In genomic region chr11:54002147-54002760, GRCm38 (mm10) we compare ENCODE assay signal across 9 mouse cellular contexts. TPM values are rescaled to one million over a fixed set of nuclear protein-coding genes. Genes with fewer than 3 reads are reported as not detected.
DNase-seq lines count a peak whose midpoint lies in the region; ATAC-seq and TF ChIP-seq lines count a peak whose summit lies in the region.
"Had no signal": no experiment of that assay in that cellular context is flagged by ENCODE, and none has a peak within 500 bp of the region (broad histone marks: within the 10 kb centered on the region; RNA-seq: fewer than 3 reads in every experiment).

No protein-coding gene starts in this region.

- peaks cover 27% of the 10 kb centered on the region for H3K4me1 ChIP-seq in kidney, adult 2 months (ENCODE audit: control insufficient read depth, insufficient read depth, low read length)
- no peaks in the 10 kb centered on the region for H3K4me1 ChIP-seq in kidney, embryonic 14.5 days (ENCODE audit: control insufficient read depth, insufficient read depth, low read length)
- peaks cover 8% of the 10 kb centered on the region for H3K4me1 ChIP-seq in bone marrow, adult 2 months (ENCODE audit: control insufficient read depth, insufficient read depth, low read length)
- H3K4me1 ChIP-seq in embryonic fibroblast, embryonic 13.5 days (ENCODE audit: control insufficient read depth, insufficient read depth, low read length) = peaks cover 4% of the 10 kb centered on the region; the same call in 1 of the 2 replicates
- 0 out of 2 replicates have a peak, but pooled peaks cover 5% of the 10 kb centered on the region for H3K4me1 ChIP-seq in hindbrain, embryonic 15.5 days (replicated peaks)
- no peaks in the 10 kb centered on the region for H3K4me1 ChIP-seq in neural tube, embryonic 11.5 days (ENCODE audit: control insufficient read depth, insufficient read depth, low read length)

- no peaks in the 10 kb centered on the region for H3K27me3 ChIP-seq in kidney, adult 2 months (replicated peaks; ENCODE audit: control insufficient read depth, insufficient read depth, low read length)
- H3K27me3 ChIP-seq in kidney, embryonic 14.5 days (ENCODE audit: control insufficient read depth, insufficient read depth, low read length) = no peaks in the 10 kb centered on the region
- H3K27me3 ChIP-seq in hindbrain, embryonic 15.5 days = no peaks in the 10 kb centered on the region
- H3K27me3 ChIP-seq in neural tube, embryonic 11.5 days (ENCODE audit: control insufficient read depth, insufficient read depth, low read length) = no peaks in the 10 kb centered on the region
- H3K27me3 ChIP-seq: embryonic facial prominence, embryonic 15.5 days had no signal

- peak; percentile 82 for TF ChIP-seq CTCF in kidney, adult 2 months (conservative IDR thresholded peaks at IDR 0.05; ENCODE audit: insufficient read depth, insufficient read length, low read depth, low read length)
- TF ChIP-seq CTCF in bone marrow, adult 2 months (IDR thresholded peaks at IDR 0.05; ENCODE audit: control insufficient read depth, insufficient read depth, low read length) = peak; percentile 80
- TF ChIP-seq CTCF in embryonic fibroblast, embryonic 13.5 days (IDR thresholded peaks at IDR 0.05; ENCODE audit: borderline replicate concordance, insufficient read depth, low read length) = peak; percentile 70; the same call in 1 of the 2 replicates

- peak overlapping the region; percentile 6; the same call in 1 of the 2 replicates for H3K27ac ChIP-seq in kidney, adult 2 months (ENCODE audit: insufficient read depth, low read depth, low read length)
- H3K27ac ChIP-seq in kidney, embryonic 14.5 days (ENCODE audit: low read depth, low read length) = no peak overlapping the region
- H3K27ac ChIP-seq in bone marrow, adult 2 months (ENCODE audit: control insufficient read depth, insufficient read depth, low read depth, low read length, poor library complexity) = no peak overlapping the region
- no peak overlapping the region for H3K27ac ChIP-seq in embryonic fibroblast, embryonic 13.5 days (ENCODE audit: insufficient read depth, low read length)
- no peak overlapping the region for H3K27ac ChIP-seq in hindbrain, embryonic 15.5 days (replicated peaks)
- H3K27ac ChIP-seq in neural tube, embryonic 11.5 days (ENCODE audit: low read depth, low read length) = no peak overlapping the region
- H3K27ac ChIP-seq: embryonic facial prominence, embryonic 15.5 days had no signal

- intact Hi-C loops in left cerebral cortex, postnatal 4 days (cut with DNase I) = loop anchor here (5.0 to 10.0 kb wide), 3 partner anchors 50 to 533 kb away; no protein-coding TSS in a partner anchor

- H3K4me3 ChIP-seq in kidney, adult 2 months (ENCODE audit: insufficient read depth, low read depth, low read length) = no peak overlapping the region
- no peak overlapping the region for H3K4me3 ChIP-seq in kidney, embryonic 14.5 days (ENCODE audit: low read length)
- no peak overlapping the region for H3K4me3 ChIP-seq in bone marrow, adult 2 months (replicated peaks; ENCODE audit: control insufficient read depth, low read depth, low read length)
- no peak overlapping the region for H3K4me3 ChIP-seq in embryonic fibroblast, embryonic 13.5 days (ENCODE audit: insufficient read depth, low read length)
- H3K4me3 ChIP-seq in hindbrain, embryonic 15.5 days = no peak overlapping the region
- no peak overlapping the region for H3K4me3 ChIP-seq in neural tube, embryonic 11.5 days (ENCODE audit: low read depth, low read length)
- H3K4me3 ChIP-seq: embryonic facial prominence, embryonic 15.5 days had no signal

- no peak for ATAC-seq in kidney, embryonic 14.5 days (ENCODE audit: low FRiP score, low TSS enrichment)
- ATAC-seq in hindbrain, embryonic 15.5 days (ENCODE audit: low FRiP score, low read depth) = no peak
- ATAC-seq in neural tube, embryonic 11.5 days (ENCODE audit: insufficient read depth, low FRiP score, low TSS enrichment) = no peak

- no peaks in the 10 kb centered on the region for H3K36me3 ChIP-seq in kidney, adult 2 months (ENCODE audit: control insufficient read depth, insufficient read depth, low read length)
- H3K36me3 ChIP-seq in kidney, embryonic 14.5 days (ENCODE audit: control insufficient read depth, insufficient read depth, low read length) = no peaks in the 10 kb centered on the region
- H3K36me3 ChIP-seq in hindbrain, embryonic 15.5 days = no peaks in the 10 kb centered on the region
- H3K36me3 ChIP-seq in neural tube, embryonic 11.5 days (ENCODE audit: control insufficient read depth, insufficient read depth, low read length) = no peaks in the 10 kb centered on the region
- H3K36me3 ChIP-seq: embryonic facial prominence, embryonic 15.5 days had no signal

- DNase-seq in kidney, adult 2 months = peak; percentile 73
- DNase-seq in left cerebral cortex, postnatal 4 days = peak; percentile 76
- peak; percentile 70 for DNase-seq in neural tube, embryonic 11.5 days (ENCODE audit: low spot score)
- DNase-seq in thymus, postnatal 0 days (ENCODE audit: low spot score) = peak; percentile 71

- no peaks in the 10 kb centered on the region for H3K9me3 ChIP-seq in kidney, embryonic 14.5 days (ENCODE audit: control insufficient read depth, low read length)
- H3K9me3 ChIP-seq in hindbrain, embryonic 15.5 days = no peaks in the 10 kb centered on the region
- H3K9me3 ChIP-seq in neural tube, embryonic 11.5 days (ENCODE audit: control insufficient read depth, low read length) = no peaks in the 10 kb centered on the region
- H3K9me3 ChIP-seq: embryonic facial prominence, embryonic 15.5 days had no signal

- no peak overlapping the region for H3K4me2 ChIP-seq in kidney, embryonic 14.5 days (replicated peaks; ENCODE audit: low read depth, low read length)
- H3K4me2 ChIP-seq in hindbrain, embryonic 15.5 days = no peak overlapping the region
- H3K4me2 ChIP-seq in neural tube, embryonic 11.5 days (ENCODE audit: low read depth) = no peak overlapping the region
- H3K4me2 ChIP-seq: embryonic facial prominence, embryonic 15.5 days had no signal

- WGBS in kidney, adult 2 months = 1% methylated on average over 5 of the region's 5 CpGs
- WGBS in kidney, embryonic 14.5 days = 6% methylated on average over 5 of the region's 5 CpGs
- 18% methylated on average over 5 of the region's 5 CpGs for WGBS in bone marrow, adult 2 months
- 9% methylated on average over 5 of the region's 5 CpGs for WGBS in hindbrain, embryonic 15.5 days
- 10% methylated on average over 5 of the region's 5 CpGs for WGBS in neural tube, embryonic 11.5 days

- TF ChIP-seq POLR2A in kidney, adult 2 months (IDR thresholded peaks at IDR 0.05; ENCODE audit: low read depth, low read length) = no peak
- TF ChIP-seq POLR2A in bone marrow, adult 2 months (IDR thresholded peaks at IDR 0.05; ENCODE audit: borderline replicate concordance, control insufficient read depth, low read depth, low read length) = no peak
- no peak for TF ChIP-seq POLR2A in embryonic fibroblast, embryonic 13.5 days (IDR thresholded peaks at IDR 0.05; ENCODE audit: low read depth, low read length)

- no peak overlapping the region for H3K9ac ChIP-seq in kidney, embryonic 14.5 days (ENCODE audit: low read depth, low read length)
- H3K9ac ChIP-seq in hindbrain, embryonic 15.5 days = 0 out of 2 replicates have a peak overlapping the region, but pooled peaks have one; percentile 29
- H3K9ac ChIP-seq in neural tube, embryonic 11.5 days (ENCODE audit: low read length) = no peak overlapping the region
- H3K9ac ChIP-seq: embryonic facial prominence, embryonic 15.5 days had no signal

RNA-seq across cellular contexts. Expression of gene Slc22a21, which starts 22.1 kb away (rescaled TPM):
- polyA plus RNA-seq in kidney, adult 2 months (2012; rRNA removed) = 2.4 and 3.7 TPM in 2 replicates
- polyA plus RNA-seq in kidney, embryonic 14.5 days (2014; fragmentation: Nextera tagmentation; extraction: Ambion mirVana) = 5.2 and 5.5 TPM in 2 replicates
- polyA plus RNA-seq in bone marrow, adult 2 months (2011; ENCODE audit: insufficient read depth, insufficient read length, low replicate concordance, missing spikeins) = 3.1 and 6.3 TPM in 2 replicates
- polyA plus RNA-seq in embryonic fibroblast, embryonic 13.5 days (2011; ENCODE audit: insufficient read length, low read depth, missing spikeins) = 7.1 and 7.5 TPM in 2 replicates
- polyA plus RNA-seq in hindbrain, embryonic 15.5 days (2015; fragmentation: Nextera tagmentation; extraction: Ambion mirVana) = 3.1 and 3.7 TPM in 2 replicates
- 1 to 10 TPM; 4.1 to 5.7 TPM for total RNA-seq in left cerebral cortex, postnatal 4 days (2021)
- 1.6 and 2.9 TPM in 2 replicates for polyA plus RNA-seq in neural tube, embryonic 11.5 days (2014; fragmentation: Nextera tagmentation; extraction: Ambion mirVana)
- 0.90 and 1.1 TPM in 2 replicates for polyA plus RNA-seq in thymus, postnatal 0 days (2015; fragmentation: Nextera tagmentation; extraction: Ambion mirVana)

RNA-seq across cellular contexts. Expression of gene Slc22a4, which starts 25.6 kb away (rescaled TPM):
- 46.7 and 56.8 TPM in 2 replicates for polyA plus RNA-seq in kidney, adult 2 months (2012; rRNA removed)
- 0.99 and 1.4 TPM in 2 replicates for polyA plus RNA-seq in kidney, embryonic 14.5 days (2014; fragmentation: Nextera tagmentation; extraction: Ambion mirVana)
- polyA plus RNA-seq in bone marrow, adult 2 months (2011; ENCODE audit: insufficient read depth, insufficient read length, low replicate concordance, missing spikeins) = 20.7 and 34.8 TPM in 2 replicates
- polyA plus RNA-seq in embryonic fibroblast, embryonic 13.5 days (2011; ENCODE audit: insufficient read length, low read depth, missing spikeins) = 1.1 TPM in 1 of 2 replicates, not detected in the other
- 4.4 and 5.3 TPM in 2 replicates for polyA plus RNA-seq in hindbrain, embryonic 15.5 days (2015; fragmentation: Nextera tagmentation; extraction: Ambion mirVana)
- 1 to 10 TPM; 4.0 to 4.7 TPM for total RNA-seq in left cerebral cortex, postnatal 4 days (2021)
- polyA plus RNA-seq in neural tube, embryonic 11.5 days (2014; fragmentation: Nextera tagmentation; extraction: Ambion mirVana) = 0.72 and 1.2 TPM in 2 replicates
- polyA plus RNA-seq in thymus, postnatal 0 days (2015; fragmentation: Nextera tagmentation; extraction: Ambion mirVana) = 0.46 and 0.54 TPM in 2 replicates
